ENCODE assay signal across 19 mouse cellular contexts in genomic region chr1:64944746-64945145, GRCm38 (mm10).
"Had no signal": no experiment of that assay in that cellular context is flagged by ENCODE, and none has a peak within 500 bp of the region (broad histone marks: within the 10 kb centered on the region; RNA-seq: fewer than 3 reads in every experiment).

No protein-coding gene starts in this region.

- H3K27me3 ChIP-seq: kidney, embryonic 15.5 days; liver, embryonic 13.5 days; midbrain, embryonic 13.5 days; stomach, embryonic 15.5 days had no signal

- H3K36me3 ChIP-seq: liver, embryonic 13.5 days; stomach, embryonic 15.5 days had no signal

- H3K9me3 ChIP-seq: kidney, embryonic 15.5 days; liver, embryonic 13.5 days; megakaryocyte, embryonic 14.5 days; midbrain, embryonic 13.5 days; stomach, embryonic 15.5 days had no signal

- H3K9ac ChIP-seq: kidney, embryonic 15.5 days; liver, embryonic 13.5 days; midbrain, embryonic 13.5 days; stomach, embryonic 15.5 days had no signal

- ATAC-seq: midbrain, embryonic 13.5 days; midbrain, embryonic 16.5 days had no signal

- DNase-seq: kidney, adult 11 months; kidney, adult 8-10 months; kidney, postnatal 10 days; kidney, postnatal 36 days; layer of hippocampus, postnatal 36 days; liver, embryonic 13.5 days; lung, adult 2 months; right cerebral cortex, adult 18-20 months; right cerebral cortex, postnatal 14 days; spleen, adult 18-20 months; thymus, postnatal 25 days had no signal

- H3K4me2 ChIP-seq: kidney, embryonic 15.5 days; liver, embryonic 13.5 days; midbrain, embryonic 13.5 days; stomach, embryonic 15.5 days had no signal

- H3K4me1 ChIP-seq: kidney, embryonic 15.5 days; midbrain, embryonic 10.5 days; stomach, embryonic 15.5 days had no signal

- H3K27ac ChIP-seq: kidney, embryonic 15.5 days; left cerebral cortex, adult 2 months; liver, embryonic 13.5 days; macrophage; midbrain, embryonic 10.5 days; midbrain, embryonic 13.5 days; stomach, embryonic 15.5 days had no signal

- H3K4me3 ChIP-seq: kidney, embryonic 15.5 days; left cerebral cortex, adult 2 months; liver, embryonic 13.5 days; megakaryocyte, embryonic 14.5 days; midbrain, embryonic 10.5 days; midbrain, embryonic 13.5 days; stomach, embryonic 15.5 days had no signal
